Mouse (Mus musculus) B cell, adult 2 months (primary cell): Measurements from ENCODE around the gene Glud1.
"Not testable (repeated sequence)": the region's sequence is repeated elsewhere in the genome, so short reads cannot be mapped to it uniquely, and the experiment has no call there.

Source experiments
- DNase-seq, 2 experiments: peaks; one replicate each; pipeline ENCODE4 v3.0.0; 2022

The Glud1 gene

GRCm38 (mm10) chr14:34312339-34313048, 2.0 kb downstream of the Glud1 start:
- no peak for DNase-seq

GRCm38 (mm10) chr14:34313612-34314011, 3.1 kb downstream of the Glud1 start:
- DNase-seq, result no peak

GRCm38 (mm10) chr14:34314383-34314782, 3.9 kb downstream of the Glud1 start:
- DNase-seq, result not testable (repeated sequence)

- no peak for DNase-seq
These were observed 4.3 kb downstream of the Glud1 start for GRCm38 (mm10) chr14:34314796-34315195.

GRCm38 (mm10) chr14:34316346-34316745, 5.8 kb downstream of the Glud1 start:
- DNase-seq, result no peak

GRCm38 (mm10) chr14:34317431-34317830, 6.9 kb downstream of the Glud1 start:
- no peak for DNase-seq

- no peak for DNase-seq
These were observed 7.6 kb downstream of the Glud1 start for GRCm38 (mm10) chr14:34318113-34318512.

GRCm38 (mm10) chr14:34323576-34324085, 13.1 kb downstream of the Glud1 start:
- DNase-seq, result no peak

- DNase-seq, result no peak
These were observed 16.1 kb downstream of the Glud1 start for GRCm38 (mm10) chr14:34326606-34327005.

- no peak for DNase-seq
These were observed 17.1 kb downstream of the Glud1 start for GRCm38 (mm10) chr14:34327618-34328017.

GRCm38 (mm10) chr14:34330657-34331158, 20.2 kb downstream of the Glud1 start:
- DNase-seq, result no peak

- DNase-seq, result no peak
These were observed 21.4 kb downstream of the Glud1 start for GRCm38 (mm10) chr14:34331886-34332285.

GRCm38 (mm10) chr14:34332476-34332875, 21.9 kb downstream of the Glud1 start:
- DNase-seq, result no peak

GRCm38 (mm10) chr14:34339446-34339845, 28.9 kb downstream of the Glud1 start:
- no peak for DNase-seq

- no peak for DNase-seq
These were observed 31.5 kb downstream of the Glud1 start for GRCm38 (mm10) chr14:34341993-34342392.

- DNase-seq, result no peak
These were observed 32.6 kb downstream of the Glud1 start for GRCm38 (mm10) chr14:34343078-34343477.

- DNase-seq, result no peak
These were observed 33.8 kb downstream of the Glud1 start for GRCm38 (mm10) chr14:34344361-34344760.

GRCm38 (mm10) chr14:34345771-34346566, 35.4 kb downstream of the Glud1 start:
- DNase-seq, result no peak

GRCm38 (mm10) chr14:34347084-34347483, 36.6 kb downstream of the Glud1 start:
- no peak for DNase-seq

- DNase-seq, result no peak
These were observed 37.8 kb downstream of the Glud1 start for GRCm38 (mm10) chr14:34348301-34348700.

GRCm38 (mm10) chr14:34349007-34349406, 38.5 kb downstream of the Glud1 start:
- DNase-seq, result no peak

GRCm38 (mm10) chr14:34351660-34352059, 41.1 kb downstream of the Glud1 start:
- no peak for DNase-seq

GRCm38 (mm10) chr14:34352523-34352922, 42.0 kb downstream of the Glud1 start:
- DNase-seq, result no peak

- no peak for DNase-seq
These were observed 42.8 kb downstream of the Glud1 start for GRCm38 (mm10) chr14:34353326-34353725.
